Mouse (Mus musculus): ENCODE measurements at regions not wholly inside any gene's neighbourhood (a gene's known extent, or its start where the extent isn't known, plus 50 kb on each side); places are given as distances from the start of the nearest gene placed in this dataset.

DNA sequence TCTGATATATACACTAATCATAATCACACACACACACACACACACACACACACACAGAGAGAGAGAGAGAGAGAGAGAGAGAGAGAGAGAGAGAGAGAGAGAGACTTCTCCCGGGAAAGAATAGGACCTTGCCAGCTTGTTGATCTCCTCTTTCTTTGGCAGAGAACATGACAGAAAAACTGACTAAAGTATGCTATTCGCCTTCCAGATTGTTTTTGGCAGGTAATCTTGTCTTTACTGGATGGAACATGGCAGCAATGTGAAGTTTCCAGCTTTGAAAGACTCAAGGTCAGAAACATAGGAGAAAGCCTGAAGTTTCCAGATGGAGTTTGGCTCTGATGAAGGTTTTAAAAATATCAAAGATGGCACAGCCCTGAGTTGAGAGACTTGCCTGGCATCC, 87.8 kb upstream of the Cpm start:
- DNase-seq: no peak

DNA sequence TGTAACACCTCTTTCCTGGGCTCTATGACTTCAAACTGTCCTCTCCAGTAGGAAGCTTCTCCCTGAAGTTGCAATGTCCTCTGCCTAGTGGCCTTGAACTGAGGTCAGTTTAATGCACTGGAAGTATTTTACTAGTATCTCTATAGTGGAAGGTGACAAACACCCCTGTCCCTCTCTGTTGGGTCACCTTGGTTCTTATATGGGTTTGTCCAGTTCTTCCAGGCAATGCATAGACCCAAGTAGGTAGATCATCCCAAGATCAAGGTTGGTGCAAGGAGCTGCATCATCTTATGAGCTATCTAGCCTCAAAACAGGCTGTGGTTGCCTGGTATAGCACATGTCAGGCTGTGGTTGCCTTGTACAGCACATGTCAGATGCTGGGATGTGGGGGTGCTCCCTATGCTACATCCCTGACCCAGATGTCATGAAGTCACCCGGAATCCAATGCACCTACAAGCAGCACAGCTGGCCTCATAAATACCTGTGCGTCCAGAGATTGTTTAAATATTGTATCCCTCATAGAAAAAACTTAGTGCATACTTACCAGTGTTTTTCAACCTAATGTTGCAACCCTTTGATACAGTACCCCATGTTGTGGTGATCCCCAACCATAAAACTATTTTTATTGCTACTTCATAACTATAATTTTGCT, 88.4 kb upstream of the Cpm start:
- no peak for DNase-seq

DNA sequence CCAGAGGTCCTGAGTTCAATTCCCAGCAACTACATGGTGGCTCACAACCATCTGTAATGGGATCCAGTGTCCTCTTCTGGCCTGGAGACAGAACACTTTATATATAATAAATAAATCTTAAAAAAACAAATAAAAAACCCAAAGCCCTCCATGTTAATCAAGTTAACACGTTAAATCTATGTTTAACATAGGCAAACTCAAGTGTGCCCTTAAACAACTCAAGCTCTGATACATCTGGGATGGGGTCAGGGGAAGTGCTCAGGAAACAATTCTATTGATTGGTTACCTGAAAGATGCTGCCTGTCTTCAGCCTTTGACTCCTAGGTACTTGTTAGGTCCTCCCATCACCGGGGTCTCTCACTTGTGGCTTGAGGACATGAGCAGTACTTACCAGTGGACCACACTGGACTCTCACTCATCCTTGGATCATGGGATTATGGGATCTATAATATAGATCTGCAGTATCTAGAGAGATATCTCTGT, 89.1 kb upstream of the Cpm start:
- DNase-seq: no peak

DNA sequence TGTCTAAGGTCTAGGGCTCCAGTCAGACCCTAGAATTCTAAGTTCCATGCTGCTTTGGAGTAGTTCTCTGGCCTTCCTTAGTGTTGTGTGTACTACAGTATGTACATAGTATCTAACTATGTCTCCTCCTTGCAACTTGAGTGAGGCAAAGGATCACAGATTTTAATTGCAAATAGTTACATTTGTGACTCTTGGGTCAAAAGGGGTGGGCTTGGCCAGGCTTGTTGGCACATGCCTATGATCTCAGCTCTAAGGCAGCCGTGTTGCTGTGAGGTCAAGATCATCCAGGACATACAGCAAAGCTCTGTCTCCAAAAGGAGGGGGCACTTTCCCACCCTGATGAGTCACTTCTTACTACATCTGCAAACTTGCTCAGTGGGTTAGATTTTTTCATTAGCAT, 89.8 kb upstream of the Cpm start:
- DNase-seq: no peak

DNA sequence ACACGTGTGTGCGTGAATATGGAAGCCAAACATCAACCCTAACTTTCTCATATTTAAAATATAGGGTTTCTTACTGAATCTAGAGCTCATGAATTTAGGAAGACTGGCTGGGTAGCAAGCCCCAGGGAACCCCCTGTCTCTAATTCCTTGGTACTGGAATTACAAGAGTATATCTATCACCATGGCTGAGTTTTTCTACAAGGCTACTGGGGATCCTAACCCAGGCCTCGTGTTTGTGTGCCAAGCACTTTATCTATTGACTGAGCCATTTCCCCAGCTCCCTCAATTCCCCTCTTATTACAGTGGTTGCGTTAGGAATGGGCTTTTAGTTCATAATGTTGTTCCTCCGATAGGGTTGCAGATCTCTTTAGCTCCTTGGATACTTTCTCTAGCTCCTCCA, 90.6 kb upstream of the Cpm start:
- no peak for DNase-seq

DNA sequence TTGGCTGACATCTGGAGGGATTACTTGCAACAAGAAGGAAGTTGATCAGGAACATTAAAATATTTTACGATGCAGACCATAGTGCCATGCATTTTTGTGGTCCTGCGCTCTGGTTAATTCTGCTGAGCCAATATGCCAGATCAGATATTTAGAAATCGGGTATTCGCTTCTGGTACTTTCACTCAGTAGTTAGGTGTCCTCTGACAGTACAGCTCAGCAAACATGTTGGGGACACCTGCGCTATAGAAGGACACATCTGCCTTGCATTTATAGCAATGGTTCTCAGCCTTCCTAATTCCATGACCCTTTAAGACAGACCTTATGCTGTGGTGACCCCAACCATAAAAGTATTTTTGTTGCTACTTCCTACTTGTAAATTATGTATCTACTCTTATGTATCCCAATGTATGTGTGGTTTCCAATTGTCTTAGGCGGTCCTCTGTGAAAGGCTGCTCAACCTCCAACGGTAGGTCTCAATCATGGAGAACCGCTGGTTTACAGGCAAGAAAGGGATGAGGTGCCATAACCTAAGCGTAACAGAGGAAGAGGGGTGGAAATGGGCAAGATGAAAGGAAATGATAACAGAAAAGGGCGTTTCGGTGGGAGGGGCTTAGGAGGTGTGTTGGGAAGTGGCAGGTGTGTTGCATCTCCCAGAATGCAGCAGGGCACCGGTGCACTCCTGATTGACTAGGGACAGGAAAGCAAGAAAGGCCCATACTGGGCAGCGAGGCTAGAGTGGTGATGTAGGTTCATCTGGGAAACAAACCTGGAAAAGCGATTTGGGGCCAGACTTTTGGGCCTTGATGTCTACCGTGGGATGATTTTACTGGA, 92.3 kb upstream of the Cpm start:
- DNase-seq: no peak

DNA sequence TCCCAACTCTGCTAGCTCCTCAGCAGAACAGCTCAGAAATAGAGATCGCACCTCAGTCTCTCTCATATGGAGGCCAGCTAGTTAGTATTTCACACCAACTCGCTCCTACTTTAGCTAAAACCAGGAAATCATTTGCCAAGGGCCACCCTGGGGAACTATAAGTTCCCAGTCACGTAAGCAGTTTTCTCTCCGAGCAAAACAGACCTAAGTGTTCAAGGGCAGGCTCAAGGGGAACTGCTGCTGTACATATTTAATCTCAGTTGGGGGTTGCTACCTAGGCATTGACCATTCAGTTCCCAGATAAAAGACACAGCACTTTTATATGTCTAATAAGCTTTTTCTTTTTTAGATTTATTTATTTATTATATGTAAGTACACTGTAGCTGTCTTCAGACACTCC, 93.5 kb upstream of the Cpm start:
- no peak for DNase-seq

DNA sequence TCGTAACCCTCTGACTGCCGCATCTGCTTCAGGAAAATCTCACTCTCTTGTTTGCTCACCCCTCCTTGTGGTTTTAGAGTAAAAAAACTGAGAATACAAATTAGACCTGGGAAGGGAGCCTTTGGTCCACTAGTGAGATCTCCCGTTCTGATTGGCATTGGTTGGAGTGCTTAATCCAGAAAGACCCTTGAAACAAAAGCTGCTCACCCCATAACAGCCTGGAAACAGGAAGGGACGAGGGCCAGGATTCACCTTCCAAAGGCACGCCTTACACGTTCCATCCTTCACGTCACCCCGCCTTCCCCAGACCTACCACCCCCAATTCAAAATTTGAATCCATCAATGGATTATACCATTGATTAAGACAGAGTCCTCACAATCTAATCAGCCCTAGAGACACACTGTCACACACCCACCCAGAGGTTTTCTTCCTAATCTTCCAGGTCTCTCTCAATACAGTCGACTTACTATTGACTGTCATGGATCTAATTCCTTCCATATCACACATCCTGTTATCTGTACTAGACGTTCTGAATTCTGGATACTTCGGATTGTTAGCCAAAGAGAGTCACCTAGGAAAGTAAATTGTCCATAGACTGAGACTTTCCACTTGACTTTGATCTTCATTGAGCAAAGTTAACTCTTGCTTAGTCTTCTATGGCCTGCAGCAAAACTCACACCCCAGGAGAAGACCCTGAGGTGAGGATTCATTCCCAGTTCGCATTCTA, 94.1 kb upstream of the Cpm start:
- no peak for DNase-seq

DNA sequence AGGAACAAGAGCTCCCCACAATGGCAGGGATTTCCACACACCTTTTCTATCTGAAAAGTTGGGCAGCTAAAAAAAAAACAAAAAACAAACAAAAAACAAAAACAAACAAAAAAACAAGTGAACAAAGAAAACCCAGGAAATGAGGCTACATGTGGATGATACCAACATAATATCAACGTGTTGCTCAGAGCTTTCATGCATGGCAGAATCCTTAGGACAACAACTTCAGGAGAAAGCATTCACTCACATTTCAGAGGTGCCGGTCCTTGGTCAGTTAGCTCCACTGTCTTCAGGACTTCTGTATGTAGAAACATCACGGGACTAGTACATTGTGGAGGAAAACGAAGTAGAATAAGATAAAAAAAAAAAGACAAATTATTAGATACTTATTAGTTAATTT, 94.8 kb upstream of the Cpm start:
- no peak for DNase-seq

DNA sequence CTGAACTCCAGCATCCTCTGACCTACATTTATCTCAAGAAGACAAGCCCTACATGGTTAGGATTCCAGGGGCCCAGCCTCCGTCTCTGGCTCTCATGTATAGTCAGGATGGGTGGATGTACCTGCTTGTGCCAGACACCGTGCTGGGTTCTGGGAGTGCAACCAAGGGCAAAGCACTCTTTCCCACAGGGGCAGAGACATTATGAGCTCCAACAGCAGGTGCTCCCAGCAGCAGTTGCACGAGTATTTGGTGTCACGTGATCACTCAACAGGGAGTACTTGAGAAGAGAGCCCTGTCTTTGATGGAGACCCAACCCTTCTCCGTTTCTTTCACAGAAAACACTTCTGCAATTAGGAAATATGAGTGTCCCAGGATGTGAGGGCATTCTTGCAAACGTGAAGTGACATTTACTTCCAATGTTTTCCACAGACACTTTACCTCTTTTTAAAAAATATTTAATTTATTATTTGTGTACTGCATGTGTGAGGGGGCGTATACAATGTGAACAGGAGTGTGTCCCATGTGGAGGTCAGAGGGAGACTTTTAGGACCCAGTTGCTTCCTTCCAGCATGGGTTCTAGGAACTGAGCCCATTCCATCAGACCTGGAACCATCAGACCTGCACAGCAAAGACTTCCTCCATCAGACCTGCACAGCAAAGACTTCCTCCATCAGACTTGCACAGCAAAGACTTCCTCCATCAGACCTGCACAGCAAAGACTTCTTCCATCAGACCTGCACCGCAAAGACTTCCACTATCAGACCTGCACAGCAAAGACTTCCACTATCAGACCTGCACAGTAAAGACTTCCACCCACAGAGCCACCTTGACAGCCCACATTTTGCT, 95.5 kb upstream of the Cpm start:
- no peak for DNase-seq

DNA sequence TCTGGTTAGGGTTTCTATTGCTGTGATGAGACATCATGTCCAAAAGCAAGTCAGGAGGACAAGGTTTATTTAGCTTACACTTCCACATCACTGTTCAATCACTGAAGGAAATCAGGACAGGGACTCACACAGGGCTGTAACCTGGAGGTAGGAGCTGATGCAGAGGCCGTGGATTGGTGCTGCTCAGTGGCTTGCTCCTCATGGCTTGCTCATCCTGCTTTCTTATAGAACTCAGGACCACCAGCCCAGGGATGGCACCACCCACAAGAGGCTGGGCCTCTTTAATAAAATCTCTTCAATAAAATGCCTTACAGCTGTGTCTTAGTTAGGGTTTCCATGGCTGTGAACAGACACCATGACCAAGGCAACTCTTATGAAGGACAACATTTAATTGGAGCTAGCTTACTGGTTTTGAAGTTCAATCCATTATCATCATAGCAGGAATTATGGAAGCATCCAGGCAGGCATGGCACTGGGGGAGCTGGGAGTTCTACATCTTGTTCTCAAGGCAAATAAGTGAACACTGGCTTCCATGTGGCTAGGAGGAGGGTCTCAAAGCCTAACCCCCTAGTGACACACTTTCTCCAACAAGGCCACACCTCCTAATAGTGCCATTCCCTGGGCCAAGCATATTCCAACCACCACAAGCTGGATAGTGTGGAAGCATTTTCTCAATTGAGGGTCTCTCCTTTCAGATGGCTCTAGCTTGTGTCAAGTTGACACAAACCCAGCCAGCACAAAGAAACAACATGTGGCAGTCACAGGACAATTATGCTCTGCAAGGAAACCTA, 96.4 kb upstream of the Cpm start:
- no peak for DNase-seq

DNA sequence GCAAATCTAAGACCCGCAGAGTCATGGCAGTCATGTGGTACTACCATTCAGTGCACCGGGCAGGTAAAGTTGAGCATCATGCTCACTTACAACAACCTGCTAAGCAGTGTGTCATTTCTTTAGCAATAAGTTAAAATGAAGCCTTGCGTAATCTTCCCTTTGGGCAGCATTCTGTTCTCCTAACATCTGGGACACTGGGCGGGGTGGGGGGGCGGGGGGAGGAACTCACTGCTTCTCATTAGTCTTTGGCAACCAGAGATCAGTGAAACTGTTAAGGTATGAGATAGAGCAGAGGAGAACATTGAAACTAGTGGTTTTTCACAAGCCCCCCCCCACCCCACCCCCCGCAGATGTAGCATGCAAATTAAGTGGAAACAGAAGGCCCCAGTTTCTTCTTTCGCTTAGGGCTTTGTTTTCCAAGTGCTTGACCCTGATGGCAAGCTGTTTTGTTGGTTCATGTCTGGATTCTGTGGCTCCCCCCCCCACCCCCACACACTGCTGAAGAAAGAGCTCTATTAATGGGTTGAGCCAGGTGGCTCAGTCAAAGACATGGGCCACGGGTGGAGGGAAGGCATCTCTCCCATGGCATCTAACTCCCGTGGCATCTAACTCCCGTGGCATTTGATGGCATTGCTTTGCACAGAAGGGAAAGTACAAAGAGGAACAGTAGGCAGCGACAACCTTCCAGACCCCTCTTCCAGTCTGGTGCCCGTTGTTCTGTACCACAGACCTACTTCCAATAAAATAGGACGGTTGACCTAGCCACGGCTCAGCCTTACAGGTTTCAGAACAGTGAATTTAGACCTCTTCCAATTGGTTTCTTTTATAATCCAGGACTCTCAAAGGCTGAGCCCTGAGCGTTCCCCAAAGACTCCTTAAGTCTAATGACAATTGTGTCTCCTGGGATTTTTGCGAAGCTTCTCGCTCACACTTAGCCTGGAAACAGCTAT, 97.2 kb upstream of the Cpm start:
- no peak for DNase-seq

DNA sequence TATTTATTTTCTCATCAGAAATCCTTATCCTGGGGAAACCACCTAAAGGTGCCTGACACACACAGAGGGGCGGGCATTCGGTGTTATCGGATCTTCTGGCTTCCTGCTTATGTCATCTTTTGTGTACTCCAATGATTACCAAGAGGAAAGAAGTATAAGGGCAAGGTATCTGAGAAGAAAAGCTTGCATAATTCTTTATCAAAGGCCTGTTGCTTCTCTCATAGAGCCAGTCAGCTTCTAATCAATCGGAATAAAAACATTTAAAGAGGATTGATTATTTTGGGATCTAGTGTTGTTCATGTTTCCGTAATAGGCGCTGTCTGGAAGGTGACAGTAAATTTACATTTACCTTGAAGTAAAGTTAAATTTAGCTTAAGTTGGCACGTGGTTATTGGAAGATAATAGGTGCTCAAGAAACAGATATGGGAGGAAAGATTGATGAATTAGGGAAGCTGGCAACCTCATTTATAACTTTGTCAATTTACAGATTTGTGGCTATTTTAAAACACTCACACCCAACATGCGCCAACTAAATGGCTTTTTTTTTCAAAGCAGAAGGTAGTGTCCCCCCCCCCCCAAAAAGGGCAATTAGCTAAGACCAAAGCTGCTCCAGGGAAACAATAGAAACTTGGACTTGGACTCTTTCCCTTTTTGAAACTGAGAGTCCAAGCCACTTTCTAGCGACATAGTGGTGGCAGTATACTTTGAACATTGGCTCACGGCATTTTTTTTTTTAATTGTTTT, 98.3 kb upstream of the Cpm start:
- no peak for DNase-seq

DNA sequence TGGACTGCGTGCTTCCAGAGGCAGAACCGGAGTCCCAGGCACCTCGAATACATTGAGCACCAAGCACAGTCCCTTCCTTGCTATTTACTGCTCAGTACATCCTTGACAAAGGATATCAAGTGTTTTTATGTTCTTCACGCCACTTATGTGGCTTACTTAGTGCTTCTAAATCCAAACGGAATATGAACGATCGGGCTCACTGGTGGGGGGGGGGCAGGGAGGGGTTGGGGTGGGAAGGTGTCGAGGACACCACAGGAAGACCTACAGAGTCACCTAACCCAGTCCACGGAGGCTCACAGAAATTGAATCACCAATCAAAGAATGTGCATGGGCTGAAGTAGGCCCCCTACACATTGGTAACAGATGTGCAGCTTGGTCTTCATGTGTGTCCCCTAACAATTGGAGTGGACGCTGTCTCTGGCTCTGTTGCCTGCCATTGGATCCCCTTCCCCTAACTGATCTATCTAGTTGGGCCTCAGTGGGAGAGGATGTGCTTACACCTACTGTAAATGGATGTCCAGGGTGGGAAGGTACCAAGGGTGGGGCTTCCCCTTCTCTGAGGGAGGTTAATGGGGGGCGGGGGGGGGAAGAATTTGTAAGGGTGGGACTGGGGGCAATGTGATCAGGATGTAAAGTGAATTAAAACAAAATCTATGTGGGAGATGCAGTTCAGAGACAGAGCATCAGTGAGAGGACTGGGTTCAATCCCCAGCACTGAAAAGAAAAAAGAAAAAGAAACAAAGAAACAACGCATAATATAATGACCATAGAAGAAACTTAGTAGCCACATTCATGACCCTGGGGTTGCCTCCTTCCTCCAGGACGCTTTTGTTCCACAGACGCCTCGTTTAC, 99.1 kb upstream of the Cpm start:
- no peak for DNase-seq

DNA sequence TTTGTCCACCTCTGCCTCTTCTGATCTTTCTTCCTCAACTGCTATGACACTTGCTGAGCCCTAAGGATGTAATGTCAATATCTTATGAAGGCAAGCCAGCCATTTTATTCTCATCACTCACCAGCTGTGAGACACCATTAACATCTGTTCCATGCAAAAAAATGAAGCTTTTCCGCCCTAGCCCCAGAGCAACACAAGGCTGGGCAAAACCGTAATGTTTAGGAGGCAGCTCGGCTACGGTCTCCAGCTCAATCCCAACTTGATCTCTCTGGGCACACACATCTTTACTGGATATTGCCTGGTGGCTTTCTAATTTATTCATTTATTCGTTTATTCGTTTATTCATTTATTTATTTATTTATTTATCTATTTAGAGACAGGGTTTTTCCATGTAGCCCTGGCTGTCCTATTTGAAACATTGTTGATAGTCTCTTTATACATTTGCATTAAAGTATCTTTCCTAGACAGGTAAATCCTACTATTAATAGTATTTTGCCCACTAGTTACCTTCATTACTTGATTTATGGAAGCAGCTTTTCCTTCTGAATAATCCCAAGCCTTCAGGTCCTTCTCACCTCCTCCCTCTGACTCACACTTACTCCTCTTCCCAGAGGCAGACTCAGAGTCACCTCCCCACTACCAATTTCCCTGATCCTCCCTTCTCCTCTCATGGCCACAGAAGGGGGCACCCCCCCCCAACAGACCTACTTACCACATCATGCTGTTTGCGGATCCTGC, 99.9 kb upstream of the Cpm start:
- no peak for DNase-seq

DNA sequence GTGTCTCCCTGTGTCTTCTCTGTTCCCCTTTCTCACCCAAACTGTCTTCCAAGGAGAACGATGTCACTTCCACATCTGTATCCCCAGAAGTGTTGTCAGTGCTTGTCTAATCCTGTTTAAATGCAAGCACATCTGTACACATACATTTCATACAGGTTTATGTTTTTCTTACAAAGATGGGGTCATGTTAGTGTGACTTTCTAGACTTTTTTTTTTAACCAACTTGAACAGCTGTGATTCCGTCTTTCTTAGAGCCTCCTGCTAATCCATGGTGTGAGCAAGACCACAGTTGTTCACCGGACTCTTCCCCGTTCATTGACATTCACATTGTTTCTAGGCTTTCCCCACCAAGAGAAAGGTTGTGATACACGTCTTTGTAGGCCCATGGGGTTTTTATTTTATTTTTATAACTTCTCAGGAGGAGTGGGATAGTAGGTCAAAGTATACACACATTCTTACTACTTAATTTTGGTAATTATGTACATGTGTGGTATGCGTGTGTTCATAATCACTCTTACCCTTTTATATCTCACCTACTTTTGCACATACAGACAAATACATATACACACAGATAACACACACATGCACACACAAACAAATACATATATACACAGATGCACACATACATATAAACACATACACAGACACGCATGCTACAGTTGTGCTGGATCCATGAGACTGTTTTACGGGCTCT, 100.6 kb upstream of the Cpm start:
- no peak for DNase-seq

DNA sequence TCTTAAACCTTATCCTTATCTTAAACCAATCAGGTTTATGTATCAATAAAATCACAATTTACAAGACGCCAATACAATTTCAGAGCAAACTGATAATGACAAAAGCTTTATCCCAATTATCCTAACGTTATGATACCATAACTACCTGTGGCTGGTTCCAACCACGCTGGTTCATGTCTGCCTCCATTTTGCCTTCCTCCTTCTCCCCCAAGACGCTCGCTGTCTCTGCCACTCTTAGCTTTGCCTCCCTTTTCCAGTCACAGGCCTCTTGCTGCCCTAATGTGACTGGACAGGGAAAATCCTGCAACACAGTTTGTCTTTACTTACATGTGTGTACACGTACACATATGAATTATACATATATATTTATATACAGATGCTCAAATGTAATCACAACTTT, 101.3 kb upstream of the Cpm start:
- no peak for DNase-seq
